7 mouse cellular contexts compared by ENCODE assay signal in the genomic region with DNA sequence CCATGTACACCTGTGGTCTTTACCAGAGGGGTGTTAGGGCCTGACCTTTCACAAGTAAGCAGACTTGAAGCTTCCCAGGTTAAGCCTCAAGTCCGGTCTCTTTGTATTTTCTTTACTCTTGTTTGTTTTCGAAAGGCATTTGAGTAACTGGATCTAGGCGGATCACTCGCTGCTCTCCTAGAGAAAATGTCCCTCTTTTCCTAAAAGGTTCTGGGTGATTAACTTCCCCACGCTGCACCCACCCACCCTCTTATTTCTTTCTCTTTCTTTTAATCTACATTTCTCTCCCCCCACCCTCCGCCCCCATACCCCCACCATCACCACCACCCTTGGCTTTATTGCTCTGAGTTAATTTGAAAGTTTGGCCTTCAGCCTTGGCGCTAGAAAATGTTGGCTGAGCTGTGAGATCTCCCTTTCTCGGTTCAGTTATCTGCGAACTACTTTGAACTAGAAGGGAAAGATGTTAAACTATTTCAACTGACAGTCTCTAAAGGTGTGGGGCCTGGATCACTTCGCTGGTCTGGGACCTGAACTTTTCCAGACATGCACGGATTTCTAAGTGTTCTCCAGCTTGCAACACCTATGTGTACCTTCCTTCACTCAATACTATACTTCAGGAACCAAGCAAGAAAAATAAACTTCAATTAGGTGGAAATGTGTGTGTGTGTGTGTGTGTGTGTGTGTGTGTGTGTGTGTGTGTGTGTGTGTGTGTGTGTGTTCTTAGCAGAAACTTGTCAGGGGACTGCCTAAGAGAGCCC. TPM values are rescaled to one million over a fixed set of nuclear protein-coding genes. Genes with fewer than 3 reads are reported as not detected.
DNase-seq lines count a peak whose midpoint lies in the region; ATAC-seq and TF ChIP-seq lines count a peak whose summit lies in the region.

No protein-coding gene starts in this region.

- TF ChIP-seq CTCF in lung, postnatal 0 days (IDR thresholded peaks at IDR 0.05) = no peak
- TF ChIP-seq CTCF in forebrain, postnatal 0 days (IDR thresholded peaks at IDR 0.05; ENCODE audit: low read depth) = no peak

- intact Hi-C loops in left cerebral cortex, postnatal 25 days (cut with DNase I) = loop anchor here (5.0 kb wide), 4 partner anchors 103 to 347 kb away; no protein-coding TSS in a partner anchor

- no peak overlapping the region for H3K9ac ChIP-seq in lung, postnatal 0 days (replicated peaks; ENCODE audit: low read depth)
- peak overlapping the region; percentile 84 for H3K9ac ChIP-seq in forebrain, postnatal 0 days
- H3K9ac ChIP-seq in limb, embryonic 15.5 days = no peak overlapping the region

- H3K27me3 ChIP-seq in lung, postnatal 0 days (replicated peaks; ENCODE audit: insufficient read depth, low read length) = no peaks in the 10 kb centered on the region
- no peaks in the 10 kb centered on the region for H3K27me3 ChIP-seq in forebrain, postnatal 0 days (ENCODE audit: insufficient read depth, low read length)
- H3K27me3 ChIP-seq in limb, embryonic 15.5 days = peaks cover 13% of the 10 kb centered on the region

- no peaks in the 10 kb centered on the region for H3K36me3 ChIP-seq in lung, postnatal 0 days (ENCODE audit: insufficient read depth, low read length)
- no peaks in the 10 kb centered on the region for H3K36me3 ChIP-seq in forebrain, postnatal 0 days (ENCODE audit: insufficient read depth)
- no peaks in the 10 kb centered on the region for H3K36me3 ChIP-seq in limb, embryonic 15.5 days

- TF ChIP-seq EP300 in lung, postnatal 0 days (IDR thresholded peaks at IDR 0.05) = 0 out of 2 replicates have a peak, but pooled peaks have one; percentile 3

- H3K4me2 ChIP-seq in lung, postnatal 0 days (replicated peaks; ENCODE audit: low read depth, low read length) = peak overlapping the region; percentile 97
- H3K4me2 ChIP-seq in forebrain, postnatal 0 days (ENCODE audit: low read depth) = peak overlapping the region; percentile 78
- H3K4me2 ChIP-seq in limb, embryonic 15.5 days = peak overlapping the region; percentile 90

- H3K9me3 ChIP-seq in lung, postnatal 0 days (ENCODE audit: low read length) = no peaks in the 10 kb centered on the region
- H3K9me3 ChIP-seq in forebrain, postnatal 0 days (ENCODE audit: low read length) = no peaks in the 10 kb centered on the region
- no peaks in the 10 kb centered on the region for H3K9me3 ChIP-seq in limb, embryonic 15.5 days

- peaks cover 6% of the 10 kb centered on the region; the same call in 1 of the 2 replicates for H3K4me1 ChIP-seq in lung, postnatal 0 days (ENCODE audit: insufficient read depth, low read depth, low read length)
- peaks cover 8% of the 10 kb centered on the region for H3K4me1 ChIP-seq in forebrain, postnatal 0 days (ENCODE audit: insufficient read depth)
- peaks cover 24% of the 10 kb centered on the region for H3K4me1 ChIP-seq in limb, embryonic 15.5 days

- DNase-seq in lung, postnatal 0 days (ENCODE audit: low spot score) = peak; percentile 71
- no peak for DNase-seq in lung, postnatal 4 days
- no peak for DNase-seq in forebrain, postnatal 0 days
- no peak for DNase-seq in left cerebral cortex, postnatal 25 days (ENCODE audit: low spot score in 2 of 2)
- DNase-seq in thymus, postnatal 10 days (ENCODE audit: low spot score in 2 of 2) = no peak
- DNase-seq in layer of hippocampus, adult 8-10 months (ENCODE audit: low spot score in 2 of 2) = no peak

- peak overlapping the region; percentile 63; the same call in 1 of the 2 replicates for H3K4me3 ChIP-seq in lung, postnatal 0 days (ENCODE audit: low read depth, low read length)
- peak overlapping the region; percentile 79 for H3K4me3 ChIP-seq in forebrain, postnatal 0 days (ENCODE audit: low read depth, low read length)
- peak overlapping the region; percentile 69; the same call in 1 of the 2 replicates for H3K4me3 ChIP-seq in limb, embryonic 15.5 days

- 34% methylated on average over 11 of the region's 11 CpGs for WGBS in lung, postnatal 0 days
- WGBS in forebrain, postnatal 0 days = 10% methylated on average over 11 of the region's 11 CpGs
- 27% methylated on average over 11 of the region's 11 CpGs for WGBS in limb, embryonic 15.5 days

- peak overlapping the region; percentile 85 for H3K27ac ChIP-seq in lung, postnatal 0 days (ENCODE audit: low read length)
- peak overlapping the region; percentile 88 for H3K27ac ChIP-seq in forebrain, postnatal 0 days (ENCODE audit: low read depth, low read length)
- H3K27ac ChIP-seq in limb, embryonic 15.5 days = peak overlapping the region; percentile 86

- ATAC-seq in lung, postnatal 0 days = peak; percentile 60
- no peak for ATAC-seq in forebrain, postnatal 0 days
- no peak for ATAC-seq in limb, embryonic 15.5 days (ENCODE audit: insufficient number of reproducible peaks, low FRiP score, low TSS enrichment, low read depth)

RNA-seq across cellular contexts. Expression of gene Tox3, which starts 1.0 kb away (rescaled TPM):
- polyA plus RNA-seq in lung, postnatal 0 days (2015; fragmentation: Nextera tagmentation; extraction: Ambion mirVana) = 7.6 and 8.7 TPM in 2 replicates
- total RNA-seq in forebrain, postnatal 0 days (2014; rRNA removed) = 21.1 and 35.6 TPM in 2 replicates
- polyA plus RNA-seq in forebrain, postnatal 0 days (2015; fragmentation: Nextera tagmentation; extraction: Ambion mirVana) = 21.2 and 26.5 TPM in 2 replicates
- polyA plus RNA-seq in limb, embryonic 15.5 days (2015; fragmentation: Nextera tagmentation; extraction: Ambion mirVana) = 4.2 and 5.4 TPM in 2 replicates
- total RNA-seq in left cerebral cortex, postnatal 25 days (2021) = 10 to 100 TPM; 20.9 to 24.3 TPM
- total RNA-seq in layer of hippocampus, adult 8-10 months (2022) = 10 to 100 TPM; 10.6 to 14.8 (median 12.6) TPM
